Mouse (Mus musculus): ENCODE results near the gene Pla2g2c. TPM values are rescaled to one million over a fixed set of nuclear protein-coding genes. Genes with fewer than 3 reads are reported as not detected.

Gene Pla2g2c
- polyA plus RNA-seq, 2 experiments from 2014 or later: not detected

GRCm38 (mm10) chr4:138709944-138710343 lies 14.6 kb upstream of the Pla2g2c start:
- no peak for ATAC-seq

DNA sequence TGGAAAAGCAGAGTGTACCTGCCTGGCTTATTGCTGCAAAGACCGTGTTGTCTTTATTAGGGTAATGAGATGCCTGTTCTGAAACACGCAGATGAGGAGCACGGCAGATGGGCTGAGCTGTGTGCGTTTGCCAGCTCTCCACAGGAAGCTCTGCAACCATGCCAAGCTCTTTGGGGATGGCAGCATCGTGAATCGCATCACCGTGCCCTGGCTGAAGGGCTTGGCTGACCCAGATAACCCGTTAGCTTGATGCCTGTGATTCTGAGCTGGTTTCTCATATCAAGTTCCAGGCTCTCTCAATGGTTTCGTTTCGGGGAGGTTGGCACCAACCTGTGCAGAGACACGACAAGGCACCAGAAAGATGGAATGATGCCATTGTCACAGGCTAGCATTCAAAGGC lies 14.0 kb upstream of the Pla2g2c start:
- ATAC-seq: no peak

DNA sequence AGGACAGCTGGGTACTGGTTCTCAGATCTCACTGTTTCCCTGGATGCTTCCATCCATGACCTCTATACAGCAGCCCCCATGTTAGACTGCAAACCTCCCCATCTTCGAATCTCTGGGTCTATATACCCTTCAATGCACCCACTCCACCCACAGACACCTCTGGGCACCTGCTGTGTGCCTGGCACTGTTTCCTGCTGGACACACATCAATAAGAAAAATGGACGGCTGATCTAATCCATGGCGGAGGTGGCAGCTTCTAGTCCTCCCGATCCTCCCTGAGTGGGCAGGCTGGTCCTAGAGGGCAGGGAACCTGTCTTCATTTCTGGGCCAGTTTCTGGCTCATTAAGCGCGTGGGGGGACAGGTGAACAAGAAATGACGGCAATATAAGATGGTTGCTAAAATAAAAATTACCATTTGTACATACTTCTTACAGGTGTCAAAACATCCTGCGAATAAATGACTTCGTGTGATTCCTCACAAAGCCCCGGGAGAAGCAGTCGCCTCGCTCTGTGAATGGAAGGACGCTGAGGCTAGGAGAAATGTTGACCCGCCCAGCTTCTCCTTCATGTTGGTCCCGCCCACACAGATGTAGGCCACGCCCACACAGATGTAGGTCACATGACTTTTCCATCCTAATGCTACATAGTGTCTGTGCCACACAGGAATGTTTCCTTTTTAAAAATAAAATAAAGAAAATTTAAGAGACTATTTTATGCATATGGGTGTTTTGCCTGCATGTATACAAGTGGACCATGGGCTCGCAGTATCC lies 13.4 kb upstream of the Pla2g2c start:
- no peak for ATAC-seq

DNA sequence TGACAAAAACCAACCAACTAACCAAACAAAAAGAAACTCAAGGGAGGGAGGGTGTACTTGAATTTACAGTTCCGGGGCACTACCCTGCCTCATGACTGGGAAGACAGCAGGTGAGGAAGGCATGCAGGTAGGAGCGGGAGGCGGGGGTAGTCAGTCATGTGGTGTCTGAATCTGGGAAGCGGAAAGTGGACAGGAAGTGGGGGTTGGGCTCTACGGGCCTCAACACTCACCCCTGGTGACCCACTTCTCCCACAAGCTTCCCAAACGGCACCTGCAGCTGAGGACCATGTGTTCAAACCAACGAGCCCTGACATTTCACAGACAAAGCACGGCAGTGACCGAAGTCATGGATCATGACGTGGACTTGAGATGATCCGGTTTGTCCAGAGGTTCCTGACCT lies 12.5 kb upstream of the Pla2g2c start:
- ATAC-seq: no peak

DNA sequence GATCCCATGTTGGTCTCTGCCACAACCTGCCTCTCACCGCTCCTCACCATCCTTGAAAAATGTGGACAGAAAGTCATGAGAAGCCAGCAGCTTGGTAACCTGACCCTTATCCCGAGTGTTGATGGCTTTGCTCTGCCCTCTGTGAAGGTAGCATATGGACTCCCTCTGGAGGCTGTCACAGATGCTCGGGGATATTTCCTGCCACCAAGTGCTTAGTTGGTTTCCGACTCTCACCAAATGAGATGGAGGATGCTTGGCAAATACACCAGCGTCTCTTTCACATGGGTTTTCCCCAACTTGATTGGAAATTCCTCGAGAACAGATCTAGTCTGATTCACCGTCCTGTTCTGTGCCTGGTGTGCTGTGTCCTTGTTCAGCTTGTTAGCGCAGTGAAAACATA lies 12.0 kb upstream of the Pla2g2c start:
- ATAC-seq: no peak

DNA sequence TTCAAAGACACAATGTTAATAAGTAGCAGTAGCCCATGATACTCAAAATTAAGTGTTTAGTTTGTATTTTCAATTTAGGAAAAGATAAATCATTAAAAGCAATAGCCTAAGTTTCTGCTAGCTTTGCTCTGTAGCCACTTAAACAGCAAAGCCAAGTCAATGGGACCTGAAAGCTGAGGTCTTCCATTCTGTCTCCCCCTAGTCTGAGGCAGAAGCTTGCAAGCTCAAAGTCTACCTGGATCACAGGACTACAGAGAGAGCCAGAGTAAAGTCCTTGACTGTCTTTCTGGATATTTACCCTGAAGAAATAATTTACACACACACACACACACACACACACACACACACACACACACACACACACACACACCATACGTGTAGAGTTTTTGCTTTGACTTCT lies 10.4 kb upstream of the Pla2g2c start:
- no peak for ATAC-seq

DNA sequence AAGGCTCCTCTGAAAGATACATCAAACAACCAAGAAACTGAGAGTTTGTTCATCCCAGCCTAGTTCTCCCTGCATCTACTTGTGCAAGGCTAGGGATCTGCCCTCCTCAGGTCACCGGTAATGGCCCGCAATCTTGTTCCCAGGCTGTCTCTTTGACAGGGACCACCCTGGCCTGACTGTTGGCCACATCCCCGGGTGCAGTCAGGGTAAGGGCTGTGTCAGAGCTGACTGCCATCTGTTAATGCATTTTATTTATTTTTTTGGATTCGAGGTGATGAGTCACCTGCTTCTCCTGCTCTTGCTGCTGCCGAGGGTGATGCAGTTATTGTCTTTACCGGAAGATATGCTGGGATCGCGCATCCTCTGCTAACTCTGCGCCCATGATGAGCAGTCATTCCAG lies 7.9 kb upstream of the Pla2g2c start:
- ATAC-seq: no peak

- ATAC-seq: no peak
These were observed 5.9 kb upstream of the Pla2g2c start for GRCm38 (mm10) chr4:138718586-138719263.

DNA sequence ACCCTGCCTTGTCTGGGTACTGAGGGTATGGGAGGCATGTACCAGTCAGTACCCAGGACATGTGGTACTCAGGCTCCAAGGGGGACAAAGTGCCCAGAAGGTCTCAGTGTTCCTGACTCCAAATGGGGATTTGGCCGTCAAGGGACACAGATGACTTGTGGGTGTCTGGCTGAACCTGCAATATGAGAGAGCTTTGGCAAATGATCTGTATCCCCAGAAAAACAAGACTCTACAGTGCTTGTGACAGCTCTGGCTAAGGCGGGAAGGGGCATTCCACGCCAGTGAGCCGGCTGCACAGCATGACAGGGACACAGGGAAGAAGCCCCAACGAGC lies 5.4 kb upstream of the Pla2g2c start:
- ATAC-seq: no peak

GRCm38 (mm10) chr4:138723493-138724281 lies 905 bp upstream of the Pla2g2c start:
- no peak for ATAC-seq

GRCm38 (mm10) chr4:138725127-138725461 lies 502 bp downstream of the Pla2g2c start:
- peak; percentile 56 for ATAC-seq

DNA sequence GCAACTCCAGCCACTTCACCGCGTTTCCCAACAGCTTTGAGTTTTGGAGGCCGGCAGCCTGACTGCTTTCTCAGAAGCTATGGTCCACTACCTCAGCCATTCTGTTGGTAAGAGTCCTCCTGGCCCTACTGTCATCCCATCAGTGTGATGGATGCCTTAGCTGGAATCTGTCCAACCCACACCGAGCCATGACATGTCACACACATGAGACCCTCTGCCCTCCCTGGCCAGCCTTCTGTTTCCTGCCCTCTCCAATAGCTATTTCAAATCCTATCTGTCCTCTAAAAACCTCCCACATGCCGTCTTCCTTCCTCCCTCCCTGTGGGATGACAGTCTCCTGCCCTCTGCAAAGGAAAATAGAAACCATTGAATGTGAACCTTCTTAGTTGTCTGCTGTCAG lies 1.2 kb downstream of the Pla2g2c start:
- no peak for ATAC-seq

DNA sequence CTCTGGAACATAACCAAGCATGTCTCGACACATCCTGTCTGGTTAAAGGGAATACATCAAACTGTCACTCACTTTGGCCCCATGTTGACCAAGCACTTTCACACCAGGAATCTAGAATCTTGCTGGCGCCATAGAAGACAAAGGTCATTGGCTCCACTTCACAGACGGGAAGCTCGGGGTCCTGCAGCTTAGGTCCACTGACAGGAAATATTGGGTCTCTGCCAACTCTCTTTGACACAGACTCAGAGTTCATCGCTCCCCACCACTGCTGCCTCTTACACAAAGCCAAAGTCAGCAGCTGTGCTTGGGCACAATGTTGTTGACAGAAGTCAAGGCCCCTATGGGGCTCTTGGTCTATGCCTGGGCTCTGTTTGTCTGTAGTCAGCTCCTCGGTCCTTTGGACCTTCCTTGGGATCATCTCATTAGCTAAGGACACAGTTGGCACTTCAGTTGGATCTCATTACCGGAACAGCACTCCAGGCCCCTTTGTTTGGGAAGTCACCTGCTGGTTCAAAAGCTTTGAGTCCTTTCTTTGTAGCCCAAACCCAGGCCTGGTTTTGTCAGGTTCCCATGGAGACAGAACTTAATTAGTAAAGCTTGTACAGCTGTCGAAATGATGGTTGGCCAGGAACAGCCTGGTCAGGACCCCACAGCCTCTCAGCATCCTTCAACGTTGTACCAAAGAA lies 4.6 kb downstream of the Pla2g2c start:
- ATAC-seq: no peak

- ATAC-seq: no peak
These were observed 9.5 kb downstream of the Pla2g2c start for GRCm38 (mm10) chr4:138734105-138734504.

DNA sequence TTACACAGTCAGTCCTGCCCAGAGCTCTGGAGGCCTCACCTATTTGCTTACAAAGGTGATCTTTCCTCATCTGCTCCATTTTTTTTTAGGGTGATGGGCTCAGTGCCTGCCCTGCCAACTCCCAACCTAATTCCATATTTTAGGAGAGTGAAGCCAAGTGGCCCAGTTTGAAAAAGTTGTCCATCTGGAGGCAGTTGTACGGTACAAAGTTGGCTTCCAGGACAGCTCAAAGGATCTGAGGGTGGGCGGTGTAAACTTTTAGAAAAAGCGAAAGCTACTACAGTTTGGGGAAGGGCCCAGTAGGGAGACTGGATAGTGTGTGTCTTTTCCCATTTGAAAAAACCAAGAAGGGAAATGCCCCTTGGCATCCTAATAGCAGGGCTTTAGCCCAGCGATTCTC lies 10.3 kb downstream of the Pla2g2c start:
- ATAC-seq: no peak

DNA sequence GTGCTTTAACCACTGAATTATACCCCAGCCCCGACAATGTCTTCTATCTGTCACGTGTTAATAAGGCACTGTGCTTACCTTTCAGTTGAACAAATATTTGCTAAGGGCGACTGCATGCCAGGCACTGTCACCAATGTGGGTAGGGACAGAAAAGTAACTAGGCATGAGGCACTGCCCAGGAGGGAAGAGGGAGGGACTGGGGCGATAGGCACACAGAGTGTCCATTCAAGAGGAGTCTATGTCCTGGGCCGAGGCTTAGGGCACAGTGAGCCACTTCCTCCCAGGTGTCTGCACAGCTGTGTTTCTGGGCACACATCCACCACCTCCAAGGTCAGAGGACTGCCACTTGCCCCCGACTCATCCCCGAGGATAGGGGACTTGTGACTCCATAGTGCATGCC lies 12.4 kb downstream of the Pla2g2c start, which contains the start of gene Ubxn10:
TSS of gene Ubxn10 (minus strand) at position 137 of the 400 bp plus-strand sequence.
- no peak for ATAC-seq

GRCm38 (mm10) chr4:138739136-138739851 lies 14.7 kb downstream of the Pla2g2c start:
- no peak for ATAC-seq

GRCm38 (mm10) chr4:138745884-138746283 lies 21.3 kb downstream of the Pla2g2c start:
- ATAC-seq: no peak

DNA sequence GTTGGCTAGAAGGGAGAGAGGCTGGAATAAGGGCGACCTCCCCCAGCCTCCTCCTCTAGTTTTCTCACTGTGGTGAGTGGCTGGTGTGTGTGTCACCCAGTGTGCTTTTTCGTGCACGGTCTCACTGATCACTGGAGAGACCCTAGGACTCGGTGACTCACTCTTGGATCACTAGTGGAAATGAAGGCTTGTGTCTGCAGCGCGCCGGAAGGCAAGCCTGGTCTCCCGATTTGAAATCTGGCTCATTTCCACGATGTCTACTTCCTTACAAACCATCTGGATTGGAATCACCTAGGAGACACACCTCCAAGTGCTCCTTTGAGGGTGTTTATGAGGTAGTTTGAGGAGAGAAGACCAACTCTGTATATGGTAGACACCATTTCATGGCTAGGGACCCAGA lies 22.3 kb downstream of the Pla2g2c start:
- no peak for ATAC-seq

GRCm38 (mm10) chr4:138747851-138748250 lies 23.3 kb downstream of the Pla2g2c start:
- no peak for ATAC-seq

GRCm38 (mm10) chr4:138748369-138749072 lies 23.9 kb downstream of the Pla2g2c start:
- ATAC-seq: no peak

DNA sequence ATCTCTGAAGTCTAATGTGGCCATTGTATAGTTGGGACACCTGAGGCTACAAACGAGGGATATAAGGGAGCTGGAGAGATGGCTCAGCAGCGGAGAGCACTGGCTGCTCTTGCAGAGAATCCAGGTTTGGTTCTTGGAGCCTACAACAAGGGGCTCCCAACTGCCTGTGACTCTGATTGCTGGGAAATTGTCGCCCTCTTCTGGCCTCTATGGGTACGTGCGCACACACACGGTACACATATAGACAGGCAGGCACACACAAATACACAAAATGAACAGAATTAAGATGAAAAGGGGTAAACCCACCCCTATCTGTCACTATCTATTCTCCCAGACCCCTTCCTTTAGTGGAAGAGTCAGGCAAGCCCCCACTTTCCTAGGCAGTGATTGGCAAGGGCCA lies 28.0 kb downstream of the Pla2g2c start:
- no peak for ATAC-seq

Data from CD4-positive, CD25-positive, alpha-beta regulatory T cell, adult 4 months (primary cell).